Mouse (Mus musculus): ENCODE data around the gene Rcsd1. TPM values are rescaled to one million over a fixed set of nuclear protein-coding genes. Genes with fewer than 3 reads are reported as not detected.
A peak's percentile ranks its signal among the peaks of the same experiment; 100 is the strongest.

Rcsd1 gene
- polyA plus RNA-seq, 1 experiment from 2014 or later: 14.9 TPM

GRCm38 (mm10) chr1:165641271-165641771 lies 68.2 kb downstream of the Rcsd1 start:
- Histone ChIP-seq H3K27ac (replicated peaks; ENCODE audit: low read depth, low read length) (peak overlapping the region; percentile 80), H3K4me2 (ENCODE audit: low read depth, low read length) (peak overlapping the region; percentile 60), H3K9me3 (ENCODE audit: control insufficient read depth, low read length) (no peaks in the 10 kb centered on the region), H3K36me3 (ENCODE audit: control insufficient read depth, insufficient read depth, low read length) (no peaks in the 10 kb centered on the region), H3K9ac (ENCODE audit: low read depth, low read length) (peak overlapping the region; percentile 94), H3K27me3 (replicated peaks; ENCODE audit: control insufficient read depth, insufficient read depth, low read length) (no peaks in the 10 kb centered on the region), H3K4me1 (ENCODE audit: control insufficient read depth, insufficient read depth, low read length) (no peaks in the 10 kb centered on the region), H3K4me3 (ENCODE audit: low read depth, low read length) (peak overlapping the region; percentile 88)
- DNase-seq (ENCODE audit: low spot score): peak; percentile 78
- 4% methylated on average over 16 of the region's 16 CpGs for WGBS
- ATAC-seq (ENCODE audit: low read depth): peak; percentile 70

- Histone ChIP-seq H3K4me2 (ENCODE audit: low read depth, low read length) (no peak overlapping the region), H3K4me3 (ENCODE audit: low read depth, low read length) (no peak overlapping the region), H3K27ac (replicated peaks; ENCODE audit: low read depth, low read length) (no peak overlapping the region), H3K27me3 (replicated peaks; ENCODE audit: control insufficient read depth, insufficient read depth, low read length) (no peaks in the 10 kb centered on the region), H3K36me3 (ENCODE audit: control insufficient read depth, insufficient read depth, low read length) (no peaks in the 10 kb centered on the region), H3K9ac (ENCODE audit: low read depth, low read length) (no peak overlapping the region), H3K4me1 (ENCODE audit: control insufficient read depth, insufficient read depth, low read length) (peaks cover 20% of the 10 kb centered on the region; the same call in 1 of the 2 replicates), H3K9me3 (ENCODE audit: control insufficient read depth, low read length) (no peaks in the 10 kb centered on the region)
- 71% methylated on average over 8 of the region's 8 CpGs for WGBS
- no peak for ATAC-seq (ENCODE audit: low read depth)
- no peak for DNase-seq (ENCODE audit: low spot score)
Measured at GRCm38 (mm10) chr1:165636289-165636688, 73.3 kb downstream of the Rcsd1 start.

GRCm38 (mm10) chr1:165635055-165635897 lies 74.3 kb downstream of the Rcsd1 start:
- Histone ChIP-seq H3K9me3 (ENCODE audit: control insufficient read depth, low read length) (no peaks in the 10 kb centered on the region), H3K4me3 (ENCODE audit: low read depth, low read length) (peak overlapping the region; percentile 84), H3K4me2 (ENCODE audit: low read depth, low read length) (peak overlapping the region; percentile 63), H3K4me1 (ENCODE audit: control insufficient read depth, insufficient read depth, low read length) (peaks cover 20% of the 10 kb centered on the region; the same call in 1 of the 2 replicates), H3K36me3 (ENCODE audit: control insufficient read depth, insufficient read depth, low read length) (no peaks in the 10 kb centered on the region), H3K27ac (replicated peaks; ENCODE audit: low read depth, low read length) (peak overlapping the region; percentile 97), H3K9ac (ENCODE audit: low read depth, low read length) (peak overlapping the region; percentile 65; the same call in 1 of the 2 replicates), H3K27me3 (replicated peaks; ENCODE audit: control insufficient read depth, insufficient read depth, low read length) (no peaks in the 10 kb centered on the region)
- 27% methylated on average over 17 of the region's 17 CpGs for WGBS
- DNase-seq (ENCODE audit: low spot score) (peak; percentile 33), ATAC-seq (ENCODE audit: low read depth) (no peak)

DNA sequence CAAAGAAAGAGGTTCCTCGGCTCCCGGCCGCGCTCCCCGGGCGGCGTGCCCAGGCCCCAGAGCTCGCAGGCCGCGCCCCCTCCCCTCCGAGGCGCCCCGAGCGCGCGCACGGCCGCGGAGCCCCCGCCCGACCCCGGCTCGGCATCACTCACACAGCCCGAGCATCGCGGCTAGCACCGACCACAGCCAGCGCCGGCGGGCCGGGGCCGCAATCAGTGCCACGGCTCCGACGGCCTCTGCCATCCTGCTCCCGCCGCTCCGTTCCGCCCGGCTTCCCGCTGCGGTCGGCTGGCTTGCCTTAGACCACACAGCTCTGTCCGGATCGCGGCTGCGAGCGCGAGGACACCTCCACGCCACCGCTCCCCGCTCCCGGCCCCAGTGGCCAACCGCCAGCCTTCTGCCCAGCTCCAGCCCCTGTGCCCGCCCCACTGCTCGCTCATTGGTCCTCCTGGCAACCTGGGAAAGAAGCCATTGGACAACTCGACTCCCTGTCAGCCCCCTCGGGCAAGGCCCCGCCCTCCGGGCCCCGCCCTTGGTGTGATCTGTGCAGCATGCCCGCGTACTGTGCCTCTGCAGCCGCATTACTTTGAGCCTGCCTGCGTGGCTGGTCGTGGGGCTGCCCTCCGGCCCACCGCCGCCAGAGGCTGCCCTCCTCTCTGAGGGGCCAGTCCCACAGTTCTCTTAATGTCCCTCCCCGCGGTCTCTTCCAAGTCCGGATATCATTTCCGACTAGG lies 75.2 kb downstream of the Rcsd1 start, which contains the start of gene Mpzl1:
Mpzl1 (minus strand) TSS at position 388 of the 734 bp plus-strand sequence.
- no peaks in the 10 kb centered on the region for H3K36me3 ChIP-seq (ENCODE audit: control insufficient read depth, insufficient read depth, low read length)
- WGBS: 0% methylated on average over 18 of the region's 73 CpGs
- H3K4me2 ChIP-seq (ENCODE audit: low read depth, low read length): peak within 1 kb of the TSS; percentile 63
- peak within 1 kb of the TSS; percentile 84 for H3K4me3 ChIP-seq (ENCODE audit: low read depth, low read length)
- H3K9ac ChIP-seq (ENCODE audit: low read depth, low read length): peak within 1 kb of the TSS; percentile 87
- peak; percentile 99 for DNase-seq (ENCODE audit: low spot score)
- H3K27me3 ChIP-seq (replicated peaks; ENCODE audit: control insufficient read depth, insufficient read depth, low read length): no peaks in the 10 kb centered on the region
- H3K4me1 ChIP-seq (ENCODE audit: control insufficient read depth, insufficient read depth, low read length): peaks cover 27% of the 10 kb centered on the region; the same call in 1 of the 2 replicates
- no peaks in the 10 kb centered on the region for H3K9me3 ChIP-seq (ENCODE audit: control insufficient read depth, low read length)
- peak within 1 kb of the TSS; percentile 97 for H3K27ac ChIP-seq (replicated peaks; ENCODE audit: low read depth, low read length)
- ATAC-seq (ENCODE audit: low read depth): peak; percentile 99

DNA sequence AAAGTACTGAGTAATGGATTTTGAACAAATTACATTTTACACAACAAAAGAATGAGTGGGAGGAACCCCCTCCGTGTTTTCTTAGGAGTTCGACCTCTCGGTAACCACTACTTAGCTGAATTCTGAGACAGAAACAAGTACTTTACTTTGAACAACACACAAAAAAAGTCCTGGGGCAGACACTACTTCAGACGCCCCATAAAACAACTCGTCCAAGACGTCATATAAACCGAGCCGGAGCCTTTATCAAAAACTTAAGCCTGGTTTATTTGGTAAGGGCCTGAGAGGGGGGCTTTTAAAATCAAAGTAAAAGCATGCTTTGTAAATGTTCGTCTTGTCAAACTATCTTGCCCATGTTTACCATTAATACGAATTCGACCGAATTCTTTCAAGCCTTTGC lies 76.2 kb downstream of the Rcsd1 start:
- Histone ChIP-seq H3K4me1 (ENCODE audit: control insufficient read depth, insufficient read depth, low read length) (peaks cover 27% of the 10 kb centered on the region; the same call in 1 of the 2 replicates), H3K9ac (ENCODE audit: low read depth, low read length) (peak overlapping the region; percentile 87), H3K27me3 (replicated peaks; ENCODE audit: control insufficient read depth, insufficient read depth, low read length) (no peaks in the 10 kb centered on the region), H3K27ac (replicated peaks; ENCODE audit: low read depth, low read length) (peak overlapping the region; percentile 97; the same call in 1 of the 2 replicates), H3K36me3 (ENCODE audit: control insufficient read depth, insufficient read depth, low read length) (no peaks in the 10 kb centered on the region), H3K9me3 (ENCODE audit: control insufficient read depth, low read length) (no peaks in the 10 kb centered on the region), H3K4me3 (ENCODE audit: low read depth, low read length) (peak overlapping the region; percentile 84), H3K4me2 (ENCODE audit: low read depth, low read length) (peak overlapping the region; percentile 63)
- ATAC-seq (ENCODE audit: low read depth) (no peak), DNase-seq (ENCODE audit: low spot score) (peak; percentile 23)
- WGBS: under 1% methylated on average over 12 of the region's 12 CpGs

- Histone ChIP-seq H3K9me3 (ENCODE audit: control insufficient read depth, low read length) (no peaks in the 10 kb centered on the region), H3K27me3 (replicated peaks; ENCODE audit: control insufficient read depth, insufficient read depth, low read length) (no peaks in the 10 kb centered on the region), H3K9ac (ENCODE audit: low read depth, low read length) (no peak overlapping the region), H3K4me2 (ENCODE audit: low read depth, low read length) (no peak overlapping the region), H3K4me3 (ENCODE audit: low read depth, low read length) (no peak overlapping the region), H3K4me1 (ENCODE audit: control insufficient read depth, insufficient read depth, low read length) (peaks cover 27% of the 10 kb centered on the region; the same call in 1 of the 2 replicates), H3K36me3 (ENCODE audit: control insufficient read depth, insufficient read depth, low read length) (no peaks in the 10 kb centered on the region), H3K27ac (replicated peaks; ENCODE audit: low read depth, low read length) (no peak overlapping the region)
- DNase-seq (ENCODE audit: low spot score) (no peak), ATAC-seq (ENCODE audit: low read depth) (no peak)
- WGBS: 81% methylated on average over 8 of the region's 8 CpGs
Measured at GRCm38 (mm10) chr1:165631136-165631535, 78.4 kb downstream of the Rcsd1 start.

GRCm38 (mm10) chr1:165629975-165630374 lies 79.6 kb downstream of the Rcsd1 start:
- H3K4me2 ChIP-seq (ENCODE audit: low read depth, low read length): no peak overlapping the region
- DNase-seq (ENCODE audit: low spot score) (peak; percentile 14), ATAC-seq (ENCODE audit: low read depth) (no peak)
- no peaks in the 10 kb centered on the region for H3K27me3 ChIP-seq (replicated peaks; ENCODE audit: control insufficient read depth, insufficient read depth, low read length)
- H3K4me3 ChIP-seq (ENCODE audit: low read depth, low read length): no peak overlapping the region
- H3K4me1 ChIP-seq (ENCODE audit: control insufficient read depth, insufficient read depth, low read length): peaks cover 21% of the 10 kb centered on the region; the same call in 1 of the 2 replicates
- no peaks in the 10 kb centered on the region for H3K9me3 ChIP-seq (ENCODE audit: control insufficient read depth, low read length)
- H3K27ac ChIP-seq (replicated peaks; ENCODE audit: low read depth, low read length): no peak overlapping the region; the same call in 1 of the 2 replicates
- no peak overlapping the region for H3K9ac ChIP-seq (ENCODE audit: low read depth, low read length)
- WGBS: 38% methylated on average over 8 of the region's 8 CpGs
- H3K36me3 ChIP-seq (ENCODE audit: control insufficient read depth, insufficient read depth, low read length): no peaks in the 10 kb centered on the region

- no peak overlapping the region for H3K27ac ChIP-seq (replicated peaks; ENCODE audit: low read depth, low read length)
- peaks cover 18% of the 10 kb centered on the region; the same call in 1 of the 2 replicates for H3K4me1 ChIP-seq (ENCODE audit: control insufficient read depth, insufficient read depth, low read length)
- 79% methylated on average over 1 of the region's 1 CpGs for WGBS
- no peaks in the 10 kb centered on the region for H3K36me3 ChIP-seq (ENCODE audit: control insufficient read depth, insufficient read depth, low read length)
- H3K4me2 ChIP-seq (ENCODE audit: low read depth, low read length): no peak overlapping the region
- no peaks in the 10 kb centered on the region for H3K9me3 ChIP-seq (ENCODE audit: control insufficient read depth, low read length)
- DNase-seq (ENCODE audit: low spot score) (no peak), ATAC-seq (ENCODE audit: low read depth) (no peak)
- no peak overlapping the region for H3K4me3 ChIP-seq (ENCODE audit: low read depth, low read length)
- H3K27me3 ChIP-seq (replicated peaks; ENCODE audit: control insufficient read depth, insufficient read depth, low read length): no peaks in the 10 kb centered on the region
- no peak overlapping the region for H3K9ac ChIP-seq (ENCODE audit: low read depth, low read length)
Measured at GRCm38 (mm10) chr1:165628603-165629002, 81.0 kb downstream of the Rcsd1 start.
